Mouse (Mus musculus): ENCODE data around the gene Vps8. TPM values are rescaled to one million over a fixed set of nuclear protein-coding genes. Genes with fewer than 3 reads are reported as not detected.
"Not testable (repeated sequence)": the region's sequence is repeated elsewhere in the genome, so short reads cannot be mapped to it uniquely, and the experiment has no call there.

Gene Vps8
- total RNA-seq, 4 experiments from 2014 or later, result 19.5 to 29.1 (median 23.9) TPM

- DNase-seq, result no peak
Measured at GRCm38 (mm10) chr16:21631815-21632222, 208.9 kb downstream of the Vps8 start.

DNA sequence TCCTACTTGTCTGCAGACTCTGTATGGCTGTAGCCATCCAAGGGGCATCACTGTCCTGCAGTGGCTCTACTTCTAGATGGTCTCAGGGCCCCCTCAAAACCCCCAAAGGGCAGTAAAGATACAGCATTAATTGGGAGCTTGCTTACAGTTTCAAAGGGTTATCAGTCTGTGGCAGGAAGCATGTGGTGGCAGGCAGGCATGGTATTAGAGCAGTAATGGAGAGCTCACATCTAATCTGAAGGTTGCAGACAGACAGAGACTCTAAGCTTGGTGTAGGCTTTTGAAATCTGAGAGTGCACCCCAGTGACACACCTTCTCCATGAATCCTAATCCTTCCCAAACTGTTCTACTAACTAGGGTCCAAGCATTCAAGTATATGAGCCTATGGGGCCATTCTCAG is 211.5 kb downstream of the Vps8 start:
- DNase-seq, result no peak

DNA sequence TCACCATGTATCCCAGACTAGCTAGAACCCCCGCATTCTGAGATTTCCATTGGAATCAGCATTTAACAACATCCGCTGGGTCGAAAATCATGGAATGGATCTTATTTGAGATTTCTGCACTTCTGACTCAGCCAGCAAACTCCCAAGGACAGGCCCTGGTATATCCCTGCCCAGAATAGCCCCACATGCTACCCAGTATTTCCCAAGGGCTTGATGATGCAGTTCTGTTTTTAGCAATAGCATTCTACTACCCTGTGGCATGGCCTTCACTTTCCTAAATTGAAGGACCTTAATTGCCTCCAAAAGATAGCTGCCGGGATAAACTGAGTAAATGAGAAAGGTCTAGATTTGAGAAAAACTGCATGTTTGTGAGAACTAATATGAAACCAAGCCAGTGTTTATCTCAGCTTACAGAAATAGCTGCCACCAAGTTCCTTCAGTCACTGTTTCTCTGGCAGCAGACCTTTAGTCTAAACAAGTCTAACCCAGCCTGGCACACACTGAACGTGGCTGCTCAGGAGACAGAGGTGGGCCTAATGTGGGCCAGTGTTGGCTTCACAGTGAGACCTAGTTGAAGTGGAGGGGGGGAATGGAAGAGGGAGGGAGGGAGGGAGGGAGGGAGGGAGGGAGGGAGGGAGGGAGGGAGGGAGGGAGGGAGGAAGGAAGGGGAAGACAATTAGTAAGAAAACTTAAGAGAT is 213.4 kb downstream of the Vps8 start:
- DNase-seq, result peak; percentile 61

DNA sequence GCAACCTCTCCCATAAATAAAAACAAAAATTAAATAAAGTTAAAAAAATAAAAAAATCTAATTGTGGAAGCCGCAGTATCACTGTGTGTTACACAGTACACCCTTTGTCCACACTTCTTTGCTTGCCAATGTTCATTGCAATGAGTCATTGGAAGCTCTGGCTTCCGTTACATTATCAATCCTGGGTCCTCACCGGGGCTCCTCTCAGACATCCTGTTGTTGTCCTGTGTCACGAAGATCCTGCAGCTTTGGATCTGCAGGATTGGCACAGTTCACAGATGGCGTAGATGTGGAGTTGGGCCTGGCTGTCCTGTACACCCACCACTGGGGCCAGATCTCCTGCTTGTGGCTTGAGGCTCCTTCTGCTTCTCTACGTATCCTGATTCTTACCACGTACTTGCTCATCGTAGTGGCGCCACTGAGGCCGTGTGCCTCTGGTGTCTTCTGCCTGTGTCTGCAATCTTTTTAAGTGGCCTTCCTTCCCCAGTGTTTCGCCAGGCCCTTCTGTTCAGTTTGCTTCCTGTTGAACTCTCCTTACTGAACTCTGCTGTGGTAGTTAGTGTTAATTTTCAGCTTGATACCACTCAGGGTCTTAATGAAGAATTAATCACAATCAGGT is 214.4 kb downstream of the Vps8 start:
- no peak for DNase-seq

GRCm38 (mm10) chr16:21640766-21641499 is 218.0 kb downstream of the Vps8 start:
- DNase-seq, result no peak

DNA sequence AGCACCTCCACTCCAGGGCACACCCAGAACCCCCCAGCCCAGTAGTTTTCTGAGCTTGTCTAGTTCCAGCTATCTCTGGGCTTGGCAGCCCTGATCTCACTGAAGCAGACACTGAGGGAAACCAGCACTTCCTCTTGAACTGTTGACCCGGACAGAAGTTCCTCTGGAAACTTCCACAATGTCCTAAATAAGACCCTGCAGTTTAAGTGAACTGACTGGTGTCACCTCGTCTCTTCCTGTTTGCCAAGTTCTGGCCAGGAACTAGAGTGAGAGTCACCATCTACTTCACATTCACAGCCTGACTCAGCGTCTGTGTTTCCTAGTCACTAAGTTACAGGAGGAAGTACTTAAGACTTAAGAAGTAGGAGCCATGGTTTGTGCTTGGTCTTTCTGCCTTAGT is 219.0 kb downstream of the Vps8 start:
- DNase-seq, result no peak

DNA sequence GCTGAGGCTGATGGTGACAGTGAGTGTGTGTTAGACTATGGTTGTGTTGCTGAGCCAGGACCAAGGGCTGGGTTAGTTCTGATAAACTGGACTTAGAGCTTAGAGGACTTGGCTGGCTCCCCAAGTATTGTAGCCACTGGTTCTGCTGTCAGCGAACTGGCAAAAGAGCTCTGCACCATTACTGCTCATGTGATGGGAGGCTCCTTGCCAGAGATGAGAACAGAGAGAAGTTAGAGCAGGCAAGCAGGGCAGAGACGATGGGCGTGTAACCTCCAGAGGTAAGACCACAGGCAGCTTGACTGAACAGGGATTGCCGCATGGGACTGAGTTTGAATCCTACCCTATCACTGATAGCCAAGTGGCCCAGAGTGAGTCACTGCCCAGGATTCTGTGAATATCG is 220.0 kb downstream of the Vps8 start:
- no peak for DNase-seq

- DNase-seq, result no peak
Measured at GRCm38 (mm10) chr16:21643621-21644041, 220.7 kb downstream of the Vps8 start.

GRCm38 (mm10) chr16:21644066-21644561 is 221.2 kb downstream of the Vps8 start:
- no peak for DNase-seq

GRCm38 (mm10) chr16:21644574-21644973 is 221.7 kb downstream of the Vps8 start:
- DNase-seq, result no peak

DNA sequence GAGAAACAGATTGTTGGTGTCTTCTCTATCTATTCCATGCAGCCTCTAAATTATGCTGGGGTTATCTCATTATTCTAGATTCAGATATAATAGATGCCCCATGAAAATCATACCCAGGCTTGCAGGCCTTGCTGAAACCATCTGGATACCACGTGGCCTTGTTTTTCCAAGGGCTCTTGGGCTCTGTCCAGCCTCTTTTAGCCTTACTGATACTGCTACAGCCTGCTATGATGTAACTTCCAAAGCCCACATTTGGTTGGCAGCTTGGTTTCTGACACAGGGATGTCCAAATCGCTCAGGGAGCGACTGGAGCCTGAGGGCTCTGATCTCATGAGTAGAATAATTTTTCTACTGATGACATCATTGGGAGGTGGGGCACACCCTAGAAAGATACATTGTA is 223.0 kb downstream of the Vps8 start:
- DNase-seq, result no peak

DNA sequence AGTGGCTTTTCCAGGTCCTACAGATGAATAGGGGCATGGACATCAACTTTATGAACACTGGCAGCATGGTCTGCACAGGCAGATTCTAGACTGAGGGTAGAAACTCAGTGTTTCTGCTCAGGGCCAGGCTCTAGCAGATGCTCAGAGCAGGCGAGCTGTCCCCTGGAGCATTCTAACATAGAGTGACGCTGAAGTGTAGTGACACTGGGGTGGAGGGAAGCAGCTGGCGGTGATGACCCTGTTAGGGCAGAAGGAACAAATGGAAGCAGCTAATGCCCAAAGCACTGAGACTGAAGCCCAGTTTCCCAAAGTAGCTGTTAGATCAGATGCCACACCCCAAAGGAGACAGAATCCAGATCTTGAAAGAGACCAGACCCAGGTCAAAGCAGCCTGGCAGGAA is 223.6 kb downstream of the Vps8 start:
- DNase-seq, result no peak

DNA sequence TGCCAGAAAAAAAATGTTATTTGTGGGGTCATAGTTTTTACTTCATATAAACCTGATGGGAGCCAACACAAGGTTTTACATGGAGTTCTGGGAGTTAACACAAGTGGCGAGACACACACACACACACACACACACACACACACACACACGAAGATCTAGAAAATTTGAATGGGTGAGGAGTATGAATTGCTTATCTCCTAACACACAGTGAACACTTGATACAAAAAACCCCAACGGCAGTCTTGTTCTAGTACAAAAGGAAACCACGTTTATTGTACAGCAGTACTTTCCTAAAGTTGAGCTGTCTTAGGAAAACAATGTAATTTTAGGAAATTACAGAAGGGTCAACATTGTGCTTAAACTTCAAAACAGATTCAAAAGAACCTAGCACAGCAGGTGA is 225.9 kb downstream of the Vps8 start:
- DNase-seq, result no peak

DNA sequence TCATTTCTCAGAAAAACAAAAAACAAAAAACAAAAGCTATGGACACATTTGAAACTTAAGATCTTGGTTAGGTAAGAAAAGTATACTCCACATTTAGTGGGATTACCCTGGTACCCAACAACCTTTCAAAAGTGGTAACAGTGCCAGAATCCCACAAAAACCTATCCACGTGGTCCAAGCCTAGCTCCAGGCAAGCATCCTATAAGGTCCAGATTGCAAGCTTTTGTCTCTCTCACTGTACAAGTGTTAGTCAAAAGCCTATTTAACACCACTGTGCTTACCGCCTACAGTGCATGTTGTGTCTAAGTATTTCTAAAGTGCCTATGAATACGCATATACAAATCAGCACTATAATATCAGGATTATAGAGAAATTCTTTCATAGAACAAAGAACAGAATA is 227.4 kb downstream of the Vps8 start:
- DNase-seq, result no peak

DNA sequence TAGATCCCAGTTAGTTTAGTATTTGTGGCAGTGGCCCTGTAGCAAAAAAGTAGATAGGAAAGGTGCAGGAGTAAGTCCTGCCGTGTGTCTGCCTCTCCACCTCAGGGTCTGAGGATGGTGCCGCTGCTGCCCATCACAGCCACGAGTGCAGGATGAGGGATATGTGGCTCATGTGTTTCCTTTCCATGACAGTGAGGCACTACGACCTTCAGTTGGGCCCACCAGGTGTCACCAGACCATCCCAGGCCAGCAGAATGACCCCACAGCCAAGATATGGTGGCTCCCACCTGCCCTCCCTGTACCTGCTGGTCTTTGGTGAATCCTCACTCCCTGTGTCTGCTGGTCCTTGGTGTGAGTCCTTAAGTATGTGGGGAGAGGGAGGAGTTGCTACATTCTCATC is 228.2 kb downstream of the Vps8 start:
- DNase-seq, result no peak

GRCm38 (mm10) chr16:21653151-21653550 is 230.2 kb downstream of the Vps8 start:
- DNase-seq, result no peak

- no peak for DNase-seq
Measured at GRCm38 (mm10) chr16:21654384-21654783, 231.5 kb downstream of the Vps8 start.

DNA sequence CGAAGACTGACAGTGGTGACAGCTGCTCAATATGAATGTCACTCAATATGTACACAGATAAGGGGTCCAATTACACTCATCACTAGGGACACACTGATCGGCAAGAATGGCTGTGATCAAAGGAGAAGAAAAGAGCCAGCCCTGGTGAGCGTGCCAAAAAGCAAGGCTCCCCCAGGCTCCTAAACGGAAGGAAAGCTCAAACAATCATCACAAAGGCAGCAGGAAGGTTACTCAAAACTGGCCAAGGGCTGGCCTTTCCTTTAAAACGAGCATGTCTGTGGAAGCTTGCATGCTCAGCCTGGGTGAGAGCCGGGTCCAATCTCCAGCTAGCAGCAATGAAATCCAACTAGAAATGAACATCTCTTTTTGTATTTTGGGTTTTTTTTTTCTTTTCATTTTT is 232.4 kb downstream of the Vps8 start:
- DNase-seq, result no peak

DNA sequence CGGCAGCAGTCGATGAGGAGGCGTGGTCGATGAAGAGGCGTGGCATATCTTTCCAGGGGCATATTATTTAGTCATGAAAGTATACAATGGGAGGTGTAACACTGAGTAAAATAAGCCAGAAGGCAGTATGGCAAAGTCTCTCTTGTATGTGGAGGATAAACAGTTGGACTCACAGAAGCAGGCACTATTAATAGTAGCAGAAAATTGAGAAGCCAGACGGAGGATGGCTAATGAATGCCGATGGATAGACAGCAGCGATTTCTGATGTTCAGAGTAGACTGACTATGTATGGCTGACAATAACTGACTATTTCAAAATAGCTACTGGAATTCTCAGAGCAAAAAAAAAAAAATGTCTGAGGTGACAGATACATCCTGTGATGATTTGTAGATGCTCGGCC is 233.0 kb downstream of the Vps8 start:
- DNase-seq, result no peak

DNA sequence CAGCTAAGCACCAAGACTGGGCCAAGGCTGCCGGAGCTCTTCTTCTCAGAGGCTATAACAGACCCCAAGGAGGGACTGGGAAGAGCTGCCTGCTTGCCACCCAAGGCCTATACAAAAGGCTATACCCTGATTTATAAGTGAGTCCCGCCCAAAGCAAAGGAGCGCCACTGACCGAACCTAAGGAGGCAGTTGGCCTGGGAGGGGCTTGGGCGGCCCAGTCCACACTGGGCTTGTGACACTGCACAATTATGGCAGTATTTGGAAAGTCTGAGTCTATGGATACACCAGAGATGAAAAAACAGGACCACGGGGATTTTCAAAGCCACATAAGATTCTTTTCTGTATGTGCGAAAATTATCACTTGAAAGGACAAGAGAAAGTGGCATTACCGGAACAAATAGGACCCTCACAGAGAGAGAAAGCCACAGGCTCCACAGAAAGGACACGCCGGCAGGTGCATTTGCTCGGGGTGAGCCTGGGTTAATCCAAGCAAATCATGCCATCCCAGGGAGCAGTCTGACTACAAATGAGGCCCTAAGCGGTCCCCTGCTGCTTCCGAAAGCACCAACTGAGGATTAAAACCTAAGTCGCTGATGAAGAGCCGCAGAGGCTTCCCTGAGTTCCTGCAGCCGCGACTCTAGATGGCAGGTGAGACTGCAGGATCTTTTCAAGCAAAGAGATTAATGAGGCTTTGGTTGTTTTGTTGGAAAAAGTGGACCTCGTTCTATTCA is 241.9 kb downstream of the Vps8 start:
- DNase-seq, result no peak

DNA sequence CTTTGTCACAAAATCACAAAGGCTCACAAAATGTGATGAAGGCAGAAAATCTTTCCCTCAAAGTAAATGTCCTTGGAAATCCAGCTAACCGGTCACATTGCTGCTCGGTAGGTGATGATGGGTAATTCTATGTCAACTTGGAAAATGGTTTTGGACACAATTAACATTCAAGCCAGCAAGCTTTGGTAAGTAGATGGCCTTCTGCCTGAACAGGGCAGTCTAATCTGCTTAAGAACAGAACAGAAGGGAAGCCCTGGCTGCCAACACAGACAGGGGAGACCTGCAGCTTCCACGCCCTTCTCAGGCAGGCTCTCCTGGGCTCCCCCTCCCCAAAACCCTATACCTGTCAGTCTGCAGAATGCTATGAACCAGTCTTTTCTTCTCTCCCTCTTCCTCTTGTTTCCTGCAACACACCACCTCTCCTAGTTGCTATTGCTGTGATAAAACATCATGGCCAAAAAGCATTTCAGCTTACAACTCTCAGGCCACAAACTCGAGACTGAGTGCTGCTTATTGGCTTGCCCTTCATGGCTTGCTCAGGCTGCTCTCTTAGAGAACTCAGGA is 242.6 kb downstream of the Vps8 start:
- no peak for DNase-seq

GRCm38 (mm10) chr16:21671878-21672277 is 249.0 kb downstream of the Vps8 start:
- no peak for DNase-seq

DNA sequence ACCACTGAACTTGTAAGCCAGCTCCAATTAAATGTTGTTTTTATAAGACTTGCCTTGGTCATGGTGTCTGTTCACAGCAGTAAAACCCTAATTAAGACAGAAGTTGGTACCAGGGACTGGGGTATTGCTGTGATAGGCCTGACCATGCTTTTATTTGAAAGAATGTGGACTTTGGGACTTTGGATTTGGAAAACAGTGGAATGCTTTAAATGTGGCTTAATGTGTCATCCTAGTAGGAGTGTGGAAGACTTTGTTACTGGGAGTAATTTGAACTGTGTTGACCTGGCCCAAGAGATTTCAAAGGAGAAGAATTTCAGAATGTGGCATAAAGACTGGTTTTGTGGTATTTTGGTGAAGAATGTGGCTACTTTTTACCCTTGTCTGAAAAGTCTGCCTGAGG is 250.1 kb downstream of the Vps8 start:
- DNase-seq, result not testable (repeated sequence)
